Mouse (Mus musculus): ENCODE data around the gene Ctsj. TPM values are rescaled to one million over a fixed set of nuclear protein-coding genes. Genes with fewer than 3 reads are reported as not detected.
"Not testable (repeated sequence)": the region's sequence is repeated elsewhere in the genome, so short reads cannot be mapped to it uniquely, and the experiment has no call there.

The Ctsj gene
- total RNA-seq (2018; cell fraction: chromatin; rRNA removed), result not detected
- not detected for total RNA-seq (2018; cell fraction: cytosol; rRNA removed)
- total RNA-seq (2018; cell fraction: nucleus; rRNA removed), result not detected
- polyA plus RNA-seq (2018), result not detected in 3 replicates

DNA sequence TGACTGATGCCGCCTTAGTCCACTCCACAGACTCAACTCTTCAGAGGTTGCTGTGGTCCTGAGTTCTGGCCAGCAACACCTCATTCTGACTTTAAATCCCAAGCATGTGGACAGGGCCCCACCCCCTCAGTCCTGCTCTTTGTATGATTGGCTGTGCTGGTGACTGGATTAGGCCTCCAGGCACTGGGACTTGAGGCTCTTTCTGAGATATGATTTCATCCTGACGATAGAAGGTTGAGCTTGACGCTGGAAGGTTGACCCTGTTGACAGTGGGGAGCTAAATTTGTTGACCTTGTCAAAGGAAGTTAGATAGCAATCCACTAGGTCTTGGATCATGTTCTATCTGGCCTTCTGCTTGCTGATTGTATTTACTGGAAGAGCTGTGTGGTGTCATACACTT, at the start of gene Ctsj:
TSS of gene Ctsj (minus strand) at position 101 of the 400 bp plus-strand sequence.
- no peaks in the 10 kb centered on the region for H3K36me3 ChIP-seq (ENCODE audit: inconsistent target)
- H3K4me3 ChIP-seq (ENCODE audit: inconsistent target), result no peak within 1 kb of the TSS
- 83% methylated on average over 3 of the region's 3 CpGs for WGBS (ENCODE audit: missing documents)
- no peak within 1 kb of the TSS for H3K27ac ChIP-seq
- no peaks in the 10 kb centered on the region for H3K79me2 ChIP-seq (ENCODE audit: inconsistent target)

DNA sequence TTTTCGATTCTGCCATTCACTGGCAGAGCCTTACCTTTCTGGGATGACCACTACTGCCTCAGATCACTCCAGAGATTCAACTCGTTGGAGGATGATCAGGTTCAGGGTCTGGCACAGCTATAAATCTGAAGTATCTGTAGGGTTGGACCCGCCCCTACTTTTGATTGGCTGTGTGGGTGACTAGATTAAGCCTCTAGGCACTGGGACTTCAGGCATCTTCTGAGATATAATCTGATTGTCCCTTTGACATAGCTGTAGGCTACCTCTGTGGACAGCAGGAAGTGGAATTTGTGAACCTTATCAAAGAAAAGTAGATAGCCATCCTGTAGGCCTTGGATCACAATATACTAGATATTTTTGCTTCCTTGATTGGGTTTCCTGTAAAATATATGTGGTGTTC, 34.8 kb upstream of the Ctsj start, which contains the start of gene Ctsq:
TSS of gene Ctsq (minus strand) at position 101 of the 400 bp plus-strand sequence.
- H3K79me2 ChIP-seq (ENCODE audit: inconsistent target), result no peaks in the 10 kb centered on the region
- 63% methylated on average over 3 of the region's 3 CpGs for WGBS (ENCODE audit: missing documents)
- no peaks in the 10 kb centered on the region for H3K36me3 ChIP-seq (ENCODE audit: inconsistent target)
- no peak within 1 kb of the TSS for H3K4me3 ChIP-seq (ENCODE audit: inconsistent target)
- no peak within 1 kb of the TSS for H3K27ac ChIP-seq

DNA sequence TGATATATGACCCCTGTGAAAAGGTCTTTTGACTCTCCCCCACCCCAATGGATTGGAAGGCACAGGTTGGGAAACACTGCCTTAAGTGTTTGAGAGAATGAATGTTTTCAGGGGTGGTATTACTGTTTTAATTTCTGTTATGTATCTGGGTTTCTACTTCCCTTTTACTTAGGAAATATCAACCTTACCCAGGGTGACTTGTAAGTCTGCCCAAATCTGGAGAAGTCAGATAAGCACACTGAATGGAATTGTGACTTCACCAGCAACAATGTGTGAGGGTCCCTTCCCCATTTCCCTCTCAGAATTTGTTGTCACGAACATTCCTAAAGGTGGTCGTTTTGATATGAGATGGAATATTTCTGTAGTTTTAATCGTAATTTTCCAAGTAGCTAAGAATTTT, 17.0 kb upstream of the Ctsj start:
- 0% methylated on average over 3 of the region's 3 CpGs for WGBS (ENCODE audit: missing documents)
- Histone ChIP-seq H3K79me2 (ENCODE audit: inconsistent target) (no peaks in the 10 kb centered on the region), H3K36me3 (ENCODE audit: inconsistent target) (no peaks in the 10 kb centered on the region), H3K27ac (no peak overlapping the region), H3K4me3 (ENCODE audit: inconsistent target) (no peak overlapping the region)

DNA sequence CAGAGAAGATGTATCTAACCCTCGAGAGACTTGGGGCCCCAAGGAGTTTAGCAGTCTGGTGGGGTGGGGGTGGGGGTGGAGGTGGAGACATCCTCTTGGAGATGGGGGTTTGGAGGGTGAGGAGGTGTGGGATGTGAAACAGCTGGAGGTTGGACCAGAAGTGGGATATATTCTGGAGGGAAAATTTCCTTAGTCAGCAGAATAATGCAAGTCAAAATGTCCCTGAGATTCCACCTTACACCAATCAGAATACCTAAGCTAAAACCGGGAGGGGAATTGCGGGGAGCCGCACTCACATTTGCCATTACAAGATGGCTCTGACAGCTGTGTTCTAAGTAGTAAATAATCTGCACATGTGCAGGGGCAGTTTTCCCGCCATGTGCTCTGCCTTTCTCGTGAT, 16.1 kb upstream of the Ctsj start:
- Histone ChIP-seq H3K36me3 (ENCODE audit: inconsistent target) (no peaks in the 10 kb centered on the region), H3K79me2 (ENCODE audit: inconsistent target) (no peaks in the 10 kb centered on the region), H3K4me3 (ENCODE audit: inconsistent target) (no peak overlapping the region), H3K27ac (no peak overlapping the region)
- WGBS (ENCODE audit: missing documents), result 90% methylated on average over 4 of the region's 6 CpGs

DNA sequence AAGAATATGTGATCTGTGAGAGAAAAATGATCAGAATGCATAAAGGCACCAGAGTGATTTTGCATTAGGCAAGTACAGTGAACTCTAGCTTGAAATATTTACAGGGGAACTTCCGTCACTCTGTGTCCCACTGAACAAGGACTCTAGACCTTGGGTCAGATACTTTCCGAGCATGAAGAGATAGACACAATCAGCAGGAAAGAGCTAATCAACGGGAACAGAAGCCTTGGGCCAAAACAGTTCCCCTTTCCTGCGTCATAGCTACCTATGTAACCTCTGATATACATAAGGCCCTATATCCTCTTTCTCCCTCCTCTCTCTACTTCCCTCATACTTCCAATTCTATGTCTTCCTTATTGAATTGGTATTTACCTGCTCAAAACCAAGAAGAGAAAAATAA, 4.4 kb upstream of the Ctsj start:
- H3K36me3 ChIP-seq (ENCODE audit: inconsistent target), result no peaks in the 10 kb centered on the region
- no peak overlapping the region for H3K27ac ChIP-seq
- no peak overlapping the region for H3K4me3 ChIP-seq (ENCODE audit: inconsistent target)
- H3K79me2 ChIP-seq (ENCODE audit: inconsistent target), result no peaks in the 10 kb centered on the region
- WGBS (ENCODE audit: missing documents), result 34% methylated on average over 4 of the region's 4 CpGs

DNA sequence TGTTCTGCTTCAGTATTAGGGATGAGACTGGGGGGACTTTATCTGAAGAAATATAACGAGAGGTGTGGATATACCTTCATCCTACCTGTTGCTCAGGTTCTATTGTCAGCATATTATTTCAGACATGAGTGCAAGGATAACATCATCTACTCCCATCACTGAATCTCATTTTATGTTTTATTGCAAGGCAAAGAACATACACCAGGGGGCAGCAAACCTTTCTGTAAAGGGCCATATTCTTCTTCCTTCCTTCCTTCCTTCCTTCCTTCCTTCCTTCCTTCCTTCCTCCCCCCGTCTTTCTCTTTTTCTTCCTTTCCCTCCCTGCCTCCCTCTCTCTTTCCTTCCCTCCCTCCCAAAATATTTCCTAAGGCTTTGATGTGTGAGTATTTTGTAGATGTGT, 8.2 kb downstream of the Ctsj start:
- H3K36me3 ChIP-seq (ENCODE audit: inconsistent target), result no peaks in the 10 kb centered on the region
- 78% methylated on average over 1 of the region's 2 CpGs for WGBS (ENCODE audit: missing documents)
- no peaks in the 10 kb centered on the region for H3K79me2 ChIP-seq (ENCODE audit: inconsistent target)
- no peak overlapping the region for H3K4me3 ChIP-seq (ENCODE audit: inconsistent target)
- no peak overlapping the region for H3K27ac ChIP-seq

DNA sequence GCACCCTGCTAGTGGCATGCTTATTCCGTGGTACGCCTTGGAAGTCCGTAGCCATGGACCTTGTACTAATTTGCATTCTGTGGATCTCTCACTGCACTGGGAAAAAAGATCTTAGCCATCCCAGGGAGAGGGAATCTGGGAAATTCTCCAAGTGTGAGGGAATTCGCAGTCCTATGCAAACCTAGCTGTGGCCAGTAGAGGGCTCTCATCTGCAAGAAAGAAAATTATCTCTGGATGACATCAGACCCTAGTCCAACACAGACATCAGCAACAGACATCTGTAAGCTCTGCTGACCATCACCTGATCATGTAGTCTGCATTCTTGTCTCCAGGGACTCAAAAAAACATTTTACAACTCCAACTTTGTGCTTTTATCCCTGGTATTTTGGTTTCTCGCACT, 18.8 kb downstream of the Ctsj start:
- H3K36me3 ChIP-seq (ENCODE audit: inconsistent target); H3K4me3 ChIP-seq (ENCODE audit: inconsistent target); H3K27ac ChIP-seq; H3K79me2 ChIP-seq (ENCODE audit: inconsistent target): not testable (repeated sequence)
- no CpG with 5 or more reads among the region's 5 CpGs for WGBS (ENCODE audit: missing documents)

DNA sequence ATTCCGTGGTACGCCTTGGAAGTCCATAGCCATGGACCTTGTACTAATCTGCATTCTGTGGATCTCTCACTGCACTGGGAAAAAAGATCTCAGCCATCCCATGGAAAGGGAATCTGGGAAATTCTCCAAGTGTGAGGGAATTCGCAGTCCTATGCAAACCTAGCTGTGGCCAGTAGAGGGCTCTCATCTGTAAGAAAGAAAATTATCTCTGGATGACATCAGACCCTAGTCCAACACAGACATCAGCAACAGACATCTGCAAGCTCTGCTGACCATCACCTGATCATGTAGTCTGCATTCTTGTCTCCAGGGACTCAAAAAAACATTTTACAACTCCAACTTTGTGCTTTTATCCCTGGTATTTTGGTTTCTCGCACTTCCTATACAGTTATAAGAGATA, 33.4 kb downstream of the Ctsj start:
- not testable (repeated sequence) for H3K79me2 ChIP-seq (ENCODE audit: inconsistent target); H3K27ac ChIP-seq; H3K4me3 ChIP-seq (ENCODE audit: inconsistent target); H3K36me3 ChIP-seq (ENCODE audit: inconsistent target)
- 70% methylated on average over 3 of the region's 4 CpGs for WGBS (ENCODE audit: missing documents)

DNA sequence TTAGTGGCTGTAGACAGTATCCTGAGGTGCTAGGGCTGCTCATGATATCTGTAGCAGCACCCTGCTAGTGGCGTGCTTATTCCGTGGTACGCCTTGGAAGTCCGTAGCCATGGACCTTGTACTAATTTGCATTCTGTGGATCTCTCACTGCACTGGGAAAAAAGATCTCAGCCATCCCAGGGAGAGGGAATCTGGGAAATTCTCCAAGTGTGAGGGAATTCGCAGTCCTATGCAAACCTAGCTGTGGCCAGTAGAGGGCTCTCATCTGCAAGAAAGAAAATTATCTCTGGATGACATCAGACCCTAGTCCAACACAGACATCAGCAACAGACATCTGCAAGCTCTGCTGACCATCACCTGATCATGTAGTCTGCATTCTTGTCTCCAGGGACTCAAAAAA, 41.8 kb downstream of the Ctsj start:
- H3K27ac ChIP-seq; H3K4me3 ChIP-seq (ENCODE audit: inconsistent target); H3K36me3 ChIP-seq (ENCODE audit: inconsistent target); H3K79me2 ChIP-seq (ENCODE audit: inconsistent target): not testable (repeated sequence)
- whole genome bisulfite sequencing (ENCODE audit: missing documents), result 70% methylated on average over 2 of the region's 5 CpGs

DNA sequence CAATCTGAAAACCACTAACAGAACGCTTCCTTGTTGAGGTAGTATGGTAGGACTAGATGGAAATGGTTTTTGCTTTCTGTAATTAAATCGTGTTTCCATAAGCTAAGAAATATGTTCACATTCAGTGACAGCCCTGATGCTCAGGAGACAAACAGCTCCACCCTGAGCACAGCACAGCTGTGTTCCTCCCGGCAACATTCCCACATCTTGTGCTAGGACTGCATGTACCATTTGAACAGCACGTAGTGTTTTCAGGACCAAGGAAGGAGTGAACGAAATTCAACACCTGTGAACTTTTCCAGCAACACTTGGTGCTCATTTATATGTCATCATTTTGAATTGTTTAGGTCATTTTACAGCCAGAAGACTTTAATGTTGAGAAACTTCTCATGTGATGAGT, 44.1 kb downstream of the Ctsj start:
- Histone ChIP-seq H3K27ac (no peak overlapping the region), H3K4me3 (ENCODE audit: inconsistent target) (no peak overlapping the region), H3K79me2 (ENCODE audit: inconsistent target) (no peaks in the 10 kb centered on the region), H3K36me3 (ENCODE audit: inconsistent target) (no peaks in the 10 kb centered on the region)
- WGBS (ENCODE audit: missing documents), result 83% methylated on average over 5 of the region's 5 CpGs

Other genes starting within 250 kb of the Ctsj start
- not detected in 3 replicates for gene BC051665, start 219.6 kb downstream of the Ctsj start, polyA plus RNA-seq (2018)
- not detected in 3 replicates for gene Ctsll3, start 203.1 kb downstream of the Ctsj start, polyA plus RNA-seq (2018)
- gene 4930486L24Rik, start 141.5 kb downstream of the Ctsj start, polyA plus RNA-seq (2018), result 2.9 to 4.5 TPM in 2 of 3 replicates, not detected in the other
- 3.2 to 7.5 TPM in 2 of 3 replicates, not detected in the other for gene Gm49392, start 109.1 kb downstream of the Ctsj start, polyA plus RNA-seq (2018)
- 54.9 to 450 TPM (median 95.7 TPM) in 3 replicates for gene Ctla2b, start 108.5 kb downstream of the Ctsj start, polyA plus RNA-seq (2018)
- gene Tpbpb, start 101.1 kb downstream of the Ctsj start, polyA plus RNA-seq (2018), result not detected in 3 replicates
- gene Gm49393, start 70.4 kb downstream of the Ctsj start, polyA plus RNA-seq (2018), result 1.2 TPM in 2 of 3 replicates, not detected in the other
- 0.50 to 17.9 TPM (median 4.7 TPM) in 3 replicates for gene Gm49391, start 69.4 kb downstream of the Ctsj start, polyA plus RNA-seq (2018)
- gene Ctla2a, start 69.3 kb downstream of the Ctsj start, polyA plus RNA-seq (2018), result 2.7 to 61.3 TPM (median 3.2 TPM) in 3 replicates
- gene Tpbpa, start 64.0 kb downstream of the Ctsj start, polyA plus RNA-seq (2018), result not detected in 3 replicates
- gene Ctsq, start 34.7 kb upstream of the Ctsj start, polyA plus RNA-seq (2018), result not detected in 3 replicates
- not detected in 3 replicates for gene Ctsr, start 158.3 kb upstream of the Ctsj start, polyA plus RNA-seq (2018)
- gene Cts6, start 197.5 kb upstream of the Ctsj start, polyA plus RNA-seq (2018), result not detected in 3 replicates
- not detected in 3 replicates for gene Cts8, start 249.4 kb upstream of the Ctsj start, polyA plus RNA-seq (2018)

Data from macrophage (primary cell).